Mouse (Mus musculus) kidney, postnatal 14 days (tissue): ENCODE measurements at regions not wholly inside any gene's neighbourhood (a gene's known extent, or its start where the extent isn't known, plus 50 kb on each side); places are given as distances from the start of the nearest gene placed in this dataset.

Source experiments
- DNase-seq: peaks from one replicate; pipeline ENCODE4 v3.0.0; 2022; ENCODE audit warnings: mixed read lengths

- no peak for DNase-seq
These were observed 266.8 kb downstream of the Tns1 start for GRCm38 (mm10) chr1:73857497-73857896.

DNA sequence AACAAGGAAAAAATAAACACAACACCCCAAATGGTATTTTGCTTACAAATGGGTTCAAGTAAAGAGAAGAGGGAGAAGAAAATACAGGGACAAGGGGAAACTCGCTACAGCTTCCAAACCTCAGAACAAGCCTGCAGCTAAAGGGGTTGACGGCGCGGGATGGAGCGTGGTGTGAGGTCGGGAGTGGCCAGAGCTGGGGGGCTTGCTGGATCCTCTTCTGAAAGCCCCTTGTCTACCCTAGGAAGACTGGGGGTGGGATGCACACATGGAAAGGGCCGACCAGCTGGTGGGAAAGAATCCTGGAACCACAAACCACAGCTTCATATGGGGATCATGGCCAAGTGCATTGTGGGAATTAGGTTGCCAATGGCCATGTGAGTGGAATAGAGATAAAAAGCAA, 267.4 kb downstream of the Tns1 start:
- DNase-seq, result no peak

- DNase-seq, result no peak
These were observed 268.9 kb downstream of the Tns1 start for GRCm38 (mm10) chr1:73855306-73855705.

GRCm38 (mm10) chr1:73853851-73854250, 270.4 kb downstream of the Tns1 start:
- DNase-seq, result no peak

DNA sequence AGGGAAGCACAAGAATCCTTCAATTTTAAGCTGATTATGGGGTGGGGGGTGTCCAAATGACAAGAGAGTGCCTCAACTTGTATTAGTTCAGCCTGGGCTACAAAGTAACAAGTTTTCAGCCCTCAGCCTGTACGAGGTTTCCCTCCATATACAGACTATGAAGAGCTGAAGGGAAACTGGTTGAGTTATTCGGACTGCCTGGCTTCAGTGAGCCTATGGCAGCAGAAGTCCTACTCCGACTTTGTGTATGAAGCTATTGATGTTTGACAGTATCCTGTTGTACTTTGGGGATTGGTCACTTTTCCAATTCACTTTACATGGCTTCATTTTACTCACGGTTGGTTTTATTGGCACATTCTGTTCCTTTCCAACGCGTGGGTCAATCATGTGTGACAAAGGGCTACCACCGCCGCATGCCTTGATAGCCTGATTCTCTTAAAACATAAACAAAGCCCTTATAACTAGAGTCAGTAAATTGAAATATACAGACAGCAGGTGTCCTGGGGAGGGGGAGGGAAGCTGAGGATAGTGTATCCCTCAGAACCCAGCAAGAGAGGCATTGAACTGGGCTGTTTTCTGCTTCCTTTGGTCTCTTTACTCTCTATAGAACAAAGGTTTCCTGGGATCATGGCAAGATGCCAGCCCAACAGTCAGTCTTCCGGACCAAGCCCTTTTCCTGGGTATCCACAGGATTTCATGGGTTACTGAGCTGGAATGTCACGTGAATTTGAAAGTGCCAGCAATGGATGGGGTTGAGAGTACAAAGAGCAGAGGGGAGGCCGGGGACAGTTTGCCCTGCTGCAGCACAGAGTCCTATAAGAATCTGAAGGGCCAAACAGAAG, 273.9 kb downstream of the Tns1 start:
- peak; percentile 91 for DNase-seq

- DNase-seq, result no peak
These were observed 275.9 kb downstream of the Tns1 start for GRCm38 (mm10) chr1:73848370-73848769.

DNA sequence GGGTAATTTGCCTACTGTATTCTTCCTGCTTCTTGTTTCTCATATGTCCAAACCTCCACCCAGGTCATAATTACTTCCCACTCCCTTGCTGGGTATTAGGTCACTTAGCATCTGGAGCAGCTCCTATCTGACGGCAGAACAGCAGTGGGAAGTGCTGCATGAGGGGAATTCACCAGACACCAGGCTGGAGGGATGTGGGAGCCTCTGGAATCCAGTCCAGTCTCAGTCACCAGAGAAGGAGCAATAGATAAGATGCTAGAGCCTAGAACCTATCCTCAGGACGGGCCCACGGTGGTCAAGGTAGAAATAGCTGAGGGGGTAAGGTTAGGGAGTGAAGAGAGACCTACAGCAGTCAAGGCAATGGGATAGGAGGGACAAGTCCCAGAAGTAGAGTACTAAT, 277.1 kb downstream of the Tns1 start:
- no peak for DNase-seq

DNA sequence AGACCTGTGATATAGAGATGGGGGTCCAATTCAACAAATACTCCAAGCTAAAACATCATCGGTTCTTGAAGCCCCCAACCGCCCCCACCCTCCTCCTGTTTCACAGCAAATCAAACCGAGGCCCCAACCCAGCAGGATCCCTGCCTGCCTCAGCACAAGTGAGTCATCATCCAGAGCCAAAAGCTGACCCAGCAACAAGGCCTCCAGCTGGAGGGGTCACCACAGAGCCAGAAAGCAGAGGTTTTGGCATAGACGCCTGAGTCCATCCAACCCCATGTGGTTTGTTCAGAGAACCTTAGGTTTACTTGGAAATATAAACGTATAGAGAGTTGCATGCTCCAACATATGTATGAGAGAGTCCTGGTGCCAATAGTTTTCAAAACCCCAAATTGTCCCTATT, 279.1 kb downstream of the Tns1 start:
- DNase-seq, result peak; percentile 23

DNA sequence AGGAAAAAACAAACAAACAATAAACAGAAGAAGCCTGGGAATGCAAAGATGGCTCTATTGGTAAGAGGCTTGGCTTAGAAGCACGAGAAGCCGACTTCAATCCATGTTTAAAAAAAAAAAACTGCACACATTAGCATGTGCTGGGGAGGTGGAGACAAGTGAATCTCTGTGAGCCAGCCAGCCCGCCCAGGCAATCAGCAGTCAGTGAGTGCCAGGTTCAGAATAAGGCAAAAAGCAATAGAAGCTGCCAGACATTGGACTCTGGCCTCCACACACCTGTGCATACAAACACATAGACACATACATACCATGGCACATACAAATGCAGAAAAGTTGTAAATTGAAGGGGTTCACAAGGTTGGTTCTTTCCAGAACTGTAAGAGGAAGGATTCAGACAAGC, 279.7 kb downstream of the Tns1 start:
- DNase-seq, result no peak

DNA sequence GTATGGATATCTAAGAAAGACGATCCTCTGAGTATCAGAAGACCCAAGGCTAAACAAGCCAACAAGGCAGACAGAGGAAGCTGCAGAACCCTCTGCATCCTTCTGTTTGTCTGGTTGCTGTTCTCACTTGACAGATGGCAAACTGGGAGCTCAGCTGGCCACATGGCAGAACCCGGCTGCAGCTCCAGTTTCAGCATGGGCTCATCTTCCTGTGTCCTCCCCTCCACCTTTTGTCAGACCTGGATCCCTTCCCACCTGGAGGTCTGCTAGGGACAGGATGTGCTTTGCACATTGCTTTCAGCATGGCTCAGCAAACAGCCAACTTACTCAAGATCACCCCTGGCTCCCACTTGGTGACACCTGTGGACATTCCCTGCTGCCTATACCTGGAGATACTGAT, 284.9 kb downstream of the Tns1 start:
- no peak for DNase-seq

DNA sequence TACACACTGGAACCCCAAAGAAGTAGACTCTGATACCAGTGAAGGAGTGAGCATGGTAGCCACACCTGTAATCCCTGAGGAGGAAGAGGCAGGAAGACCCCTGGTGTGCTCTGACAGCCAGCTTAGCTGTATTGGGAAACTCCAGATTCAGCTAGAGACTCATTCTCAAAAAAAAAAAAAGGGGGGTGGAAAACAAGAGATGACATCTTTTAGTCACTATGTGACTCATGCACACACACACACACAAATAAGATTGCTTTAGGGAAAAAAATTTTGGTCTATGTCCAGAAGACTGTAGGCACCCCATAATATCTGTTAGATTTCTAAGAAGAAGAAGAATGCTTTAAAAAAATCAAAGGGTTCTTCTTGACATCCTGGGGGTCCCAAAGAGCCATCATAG, 287.6 kb downstream of the Tns1 start:
- DNase-seq, result no peak

DNA sequence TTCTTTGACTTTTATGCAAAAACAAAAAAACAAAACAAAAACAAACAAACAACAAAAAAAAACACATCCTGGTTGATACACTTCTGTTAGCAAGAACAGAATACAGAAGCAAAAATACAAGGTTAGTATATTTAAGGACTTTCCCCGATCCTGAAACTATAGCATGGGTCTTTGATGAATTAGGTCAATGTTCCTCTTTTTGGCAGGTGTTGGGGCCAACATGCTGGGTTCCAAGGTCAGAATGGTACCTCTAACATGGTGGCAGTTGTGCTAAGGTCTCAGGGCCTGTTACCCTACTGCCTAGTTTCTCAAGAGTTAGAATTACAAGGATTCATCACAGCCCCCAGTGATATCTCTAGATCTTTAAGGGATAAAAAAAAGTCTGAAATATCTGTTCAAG, 289.7 kb downstream of the Tns1 start:
- no peak for DNase-seq

- no peak for DNase-seq
These were observed 293.6 kb downstream of the Tns1 start for GRCm38 (mm10) chr1:73830486-73831132.

- DNase-seq, result peak; percentile 21
These were observed 295.3 kb downstream of the Tns1 start for GRCm38 (mm10) chr1:73828996-73829395.

DNA sequence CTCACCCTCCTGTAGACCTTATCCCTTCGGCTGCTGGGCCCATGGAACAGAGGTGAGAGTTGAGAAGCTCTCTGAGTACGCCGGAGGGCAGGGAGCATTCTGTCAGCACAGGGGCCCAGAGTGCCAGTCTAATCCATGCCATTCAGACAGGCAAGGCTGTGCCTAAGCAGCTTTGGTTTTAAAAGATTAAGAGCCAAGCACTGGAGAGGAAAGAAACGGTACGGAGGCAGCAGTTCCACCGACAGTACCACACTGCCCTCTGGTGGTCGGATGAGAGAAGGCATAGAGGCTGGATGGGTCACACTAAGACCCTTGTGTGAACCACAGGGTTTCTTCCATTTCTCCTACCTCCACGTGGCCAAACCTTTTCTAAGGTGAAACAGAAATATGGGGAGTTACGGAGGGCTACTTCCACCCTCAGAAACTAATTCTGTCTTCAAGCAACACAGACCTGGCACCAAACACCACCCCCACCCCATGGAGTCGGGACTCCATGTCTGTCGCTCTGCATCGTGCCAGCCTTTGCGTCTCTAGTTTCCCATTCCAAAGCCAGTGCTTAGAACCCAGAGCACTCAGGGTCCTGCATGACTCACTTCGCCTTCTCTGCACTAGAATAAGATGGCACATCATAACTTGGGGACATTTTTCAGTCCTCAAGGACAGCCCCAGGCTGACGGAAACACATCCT, 297.9 kb downstream of the Tns1 start:
- peak; percentile 91 for DNase-seq

GRCm38 (mm10) chr1:73824406-73825184, 299.7 kb downstream of the Tns1 start:
- DNase-seq, result peak; percentile 61

- DNase-seq, result no peak
These were observed 300.5 kb downstream of the Tns1 start for GRCm38 (mm10) chr1:73823726-73824125.

DNA sequence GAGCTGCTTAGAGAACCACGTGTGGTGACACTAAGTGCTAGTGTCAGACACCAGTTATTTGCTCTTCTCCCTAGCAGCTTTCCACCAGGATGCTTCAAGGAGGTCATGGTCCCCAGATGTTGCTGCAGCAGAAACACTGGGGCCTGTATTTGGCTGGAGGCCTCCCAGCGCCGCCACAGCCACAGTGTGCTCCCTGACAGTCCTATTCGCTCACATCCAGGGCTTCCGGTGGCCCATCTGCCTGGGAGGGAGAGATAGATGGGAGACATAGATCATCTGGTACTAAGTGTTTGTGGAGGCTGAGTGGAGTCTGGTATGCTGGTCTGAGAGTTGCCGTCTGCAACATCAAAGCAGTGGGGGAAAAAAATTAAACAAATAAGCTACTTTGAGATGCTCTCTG, 301.6 kb downstream of the Tns1 start:
- DNase-seq, result peak; percentile 44

DNA sequence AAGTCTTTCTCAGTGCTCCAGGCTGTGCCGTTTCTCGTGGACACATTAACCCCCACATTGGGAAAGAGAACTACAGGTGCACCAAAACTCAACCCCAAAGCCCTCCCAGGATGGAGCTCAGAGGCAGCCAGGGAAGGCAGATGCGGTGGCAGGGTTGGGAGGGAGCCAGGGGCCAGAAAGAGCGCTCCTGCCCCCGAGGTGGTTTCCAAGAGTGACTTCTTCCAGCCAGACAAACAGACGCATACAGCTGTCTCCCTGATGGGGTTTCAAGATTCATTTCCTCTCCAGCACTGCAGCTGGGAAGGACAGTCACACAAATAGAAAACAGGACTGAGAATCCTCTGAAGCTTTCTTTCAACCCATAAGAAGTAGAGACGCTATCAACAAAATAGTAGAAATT, 303.5 kb downstream of the Tns1 start:
- peak; percentile 21 for DNase-seq

DNA sequence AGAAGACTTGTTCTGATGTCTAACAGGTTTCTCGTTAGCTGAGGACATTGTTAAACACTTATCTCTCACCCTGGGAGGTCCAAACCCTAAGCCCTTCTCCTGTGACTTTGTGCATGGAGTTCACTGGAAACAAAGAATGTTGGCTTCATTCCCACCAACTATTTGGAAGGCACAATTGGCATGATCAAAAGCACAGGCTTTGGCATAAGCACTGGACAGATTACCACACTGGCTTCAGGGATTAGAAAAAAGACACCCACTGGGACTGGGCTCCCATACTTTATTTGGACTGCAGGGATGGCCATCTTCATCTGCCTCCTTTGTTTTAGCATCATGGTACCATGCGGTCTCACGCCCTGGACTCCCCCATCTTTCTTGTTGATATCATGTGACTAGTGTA, 317.0 kb downstream of the Tns1 start:
- no peak for DNase-seq

GRCm38 (mm10) chr1:73805156-73805555, 319.1 kb downstream of the Tns1 start:
- no peak for DNase-seq

GRCm38 (mm10) chr1:73799996-73800395, 324.3 kb downstream of the Tns1 start:
- no peak for DNase-seq

DNA sequence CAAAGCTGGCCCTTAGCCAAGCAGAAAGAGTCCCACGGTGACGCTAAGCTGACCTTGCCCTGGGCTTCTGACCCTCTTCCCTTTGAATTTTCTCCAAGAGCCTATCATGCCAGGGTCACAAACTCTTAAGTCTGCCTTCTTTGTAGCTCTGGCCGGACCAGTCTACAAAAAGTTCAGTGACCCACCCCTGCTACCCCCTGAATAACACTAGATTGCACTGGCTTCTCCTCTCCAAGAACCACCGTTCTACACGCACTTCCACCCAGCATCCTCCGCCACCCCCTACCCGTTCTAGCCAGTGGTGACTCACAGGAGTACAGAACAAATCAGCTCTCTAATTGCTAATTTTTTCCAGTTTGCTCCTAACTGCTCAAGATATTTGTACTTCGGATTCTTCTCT, 325.0 kb downstream of the Tns1 start:
- DNase-seq, result no peak
